Mouse (Mus musculus): Measurements from ENCODE around the gene Htra1. TPM values are rescaled to one million over a fixed set of nuclear protein-coding genes. Genes with fewer than 3 reads are reported as not detected.
A peak's percentile ranks its signal among the peaks of the same experiment; 100 is the strongest.

Htra1 gene
- polyA plus RNA-seq (2012; rRNA removed), result 159 and 171 TPM in 2 replicates

- Histone ChIP-seq H3K4me3 (ENCODE audit: insufficient read depth, low read length) (peak within 1 kb of the TSS; percentile 67), H3K27ac (ENCODE audit: insufficient read depth, low read length) (peak within 1 kb of the TSS; percentile 85), H3K4me1 (ENCODE audit: control insufficient read depth, insufficient read depth, low read length) (no peaks in the 10 kb centered on the region)
- TF ChIP-seq POLR2A (IDR thresholded peaks at IDR 0.05; ENCODE audit: extremely low read depth, insufficient read depth, low read length), result peak; percentile 78
- TF ChIP-seq CTCF (IDR thresholded peaks at IDR 0.05; ENCODE audit: extremely low read depth, insufficient read depth, low read length), result no peak
Observed at GRCm38 (mm10) chr7:130935793-130936471, at the start of gene Htra1. Htra1 (plus strand) TSS chr7:130936111.

GRCm38 (mm10) chr7:130886246-130886645, 49.7 kb upstream of the Htra1 start:
- peaks cover 13% of the 10 kb centered on the region; the same call in 1 of the 2 replicates for H3K4me1 ChIP-seq (ENCODE audit: control insufficient read depth, insufficient read depth, low read length)
- TF ChIP-seq CTCF (IDR thresholded peaks at IDR 0.05; ENCODE audit: extremely low read depth, insufficient read depth, low read length) (no peak), POLR2A (IDR thresholded peaks at IDR 0.05; ENCODE audit: extremely low read depth, insufficient read depth, low read length) (no peak)
- H3K4me3 ChIP-seq (ENCODE audit: insufficient read depth, low read length), result no peak overlapping the region
- no peak overlapping the region for H3K27ac ChIP-seq (ENCODE audit: insufficient read depth, low read length)

GRCm38 (mm10) chr7:130887946-130888345, 48.0 kb upstream of the Htra1 start:
- Histone ChIP-seq H3K27ac (ENCODE audit: insufficient read depth, low read length) (peak overlapping the region; percentile 48; the same call in 1 of the 2 replicates), H3K4me1 (ENCODE audit: control insufficient read depth, insufficient read depth, low read length) (peaks cover 18% of the 10 kb centered on the region), H3K4me3 (ENCODE audit: insufficient read depth, low read length) (no peak overlapping the region)
- no peak for TF ChIP-seq POLR2A (IDR thresholded peaks at IDR 0.05; ENCODE audit: extremely low read depth, insufficient read depth, low read length)
- no peak for TF ChIP-seq CTCF (IDR thresholded peaks at IDR 0.05; ENCODE audit: extremely low read depth, insufficient read depth, low read length)

- Histone ChIP-seq H3K27ac (ENCODE audit: insufficient read depth, low read length) (no peak overlapping the region), H3K4me3 (ENCODE audit: insufficient read depth, low read length) (no peak overlapping the region), H3K4me1 (ENCODE audit: control insufficient read depth, insufficient read depth, low read length) (peaks cover 20% of the 10 kb centered on the region)
- TF ChIP-seq CTCF (IDR thresholded peaks at IDR 0.05; ENCODE audit: extremely low read depth, insufficient read depth, low read length) (no peak), POLR2A (IDR thresholded peaks at IDR 0.05; ENCODE audit: extremely low read depth, insufficient read depth, low read length) (no peak)
Observed at GRCm38 (mm10) chr7:130890871-130891270, 45.0 kb upstream of the Htra1 start.

- no peak overlapping the region for H3K4me3 ChIP-seq (ENCODE audit: insufficient read depth, low read length)
- H3K4me1 ChIP-seq (ENCODE audit: control insufficient read depth, insufficient read depth, low read length), result peaks cover 16% of the 10 kb centered on the region
- H3K27ac ChIP-seq (ENCODE audit: insufficient read depth, low read length), result 0 out of 2 replicates have a peak overlapping the region, but pooled peaks have one; percentile 3
- TF ChIP-seq CTCF (IDR thresholded peaks at IDR 0.05; ENCODE audit: extremely low read depth, insufficient read depth, low read length) (no peak), POLR2A (IDR thresholded peaks at IDR 0.05; ENCODE audit: extremely low read depth, insufficient read depth, low read length) (no peak)
Observed at GRCm38 (mm10) chr7:130892973-130893372, 42.9 kb upstream of the Htra1 start.

GRCm38 (mm10) chr7:130894931-130895617, 40.8 kb upstream of the Htra1 start:
- Histone ChIP-seq H3K4me3 (ENCODE audit: insufficient read depth, low read length) (no peak overlapping the region), H3K4me1 (ENCODE audit: control insufficient read depth, insufficient read depth, low read length) (peaks cover 10% of the 10 kb centered on the region), H3K27ac (ENCODE audit: insufficient read depth, low read length) (no peak overlapping the region)
- TF ChIP-seq CTCF (IDR thresholded peaks at IDR 0.05; ENCODE audit: extremely low read depth, insufficient read depth, low read length) (no peak), POLR2A (IDR thresholded peaks at IDR 0.05; ENCODE audit: extremely low read depth, insufficient read depth, low read length) (no peak)

- H3K4me3 ChIP-seq (ENCODE audit: insufficient read depth, low read length), result no peak overlapping the region
- TF ChIP-seq CTCF (IDR thresholded peaks at IDR 0.05; ENCODE audit: extremely low read depth, insufficient read depth, low read length) (no peak), POLR2A (IDR thresholded peaks at IDR 0.05; ENCODE audit: extremely low read depth, insufficient read depth, low read length) (no peak)
- H3K4me1 ChIP-seq (ENCODE audit: control insufficient read depth, insufficient read depth, low read length), result peaks cover 10% of the 10 kb centered on the region
- H3K27ac ChIP-seq (ENCODE audit: insufficient read depth, low read length), result peak overlapping the region; percentile 28; the same call in 1 of the 2 replicates
Observed at GRCm38 (mm10) chr7:130895618-130895945, 40.3 kb upstream of the Htra1 start.

GRCm38 (mm10) chr7:130896064-130896463, 39.8 kb upstream of the Htra1 start:
- Histone ChIP-seq H3K27ac (ENCODE audit: insufficient read depth, low read length) (peak overlapping the region; percentile 28; the same call in 1 of the 2 replicates), H3K4me1 (ENCODE audit: control insufficient read depth, insufficient read depth, low read length) (peaks cover 10% of the 10 kb centered on the region)
- TF ChIP-seq POLR2A (IDR thresholded peaks at IDR 0.05; ENCODE audit: extremely low read depth, insufficient read depth, low read length) (no peak), CTCF (IDR thresholded peaks at IDR 0.05; ENCODE audit: extremely low read depth, insufficient read depth, low read length) (no peak)

GRCm38 (mm10) chr7:130897201-130897600, 38.7 kb upstream of the Htra1 start:
- Histone ChIP-seq H3K4me3 (ENCODE audit: insufficient read depth, low read length) (no peak overlapping the region), H3K4me1 (ENCODE audit: control insufficient read depth, insufficient read depth, low read length) (peaks cover 10% of the 10 kb centered on the region), H3K27ac (ENCODE audit: insufficient read depth, low read length) (no peak overlapping the region)
- TF ChIP-seq POLR2A (IDR thresholded peaks at IDR 0.05; ENCODE audit: extremely low read depth, insufficient read depth, low read length) (no peak), CTCF (IDR thresholded peaks at IDR 0.05; ENCODE audit: extremely low read depth, insufficient read depth, low read length) (no peak)

More at GRCm38 (mm10) chr7:130896064-130896463, 39.8 kb upstream of the Htra1 start:
- no peak overlapping the region for H3K4me3 ChIP-seq (ENCODE audit: insufficient read depth, low read length)
